Mouse (Mus musculus): ENCODE data around the gene Dnah17. TPM values are rescaled to one million over a fixed set of nuclear protein-coding genes. Genes with fewer than 3 reads are reported as not detected.

Dnah17 gene
- total and polyA plus RNA-seq, 2 experiments from 2014 or later: 0.16 TPM; not detected in 1

DNA sequence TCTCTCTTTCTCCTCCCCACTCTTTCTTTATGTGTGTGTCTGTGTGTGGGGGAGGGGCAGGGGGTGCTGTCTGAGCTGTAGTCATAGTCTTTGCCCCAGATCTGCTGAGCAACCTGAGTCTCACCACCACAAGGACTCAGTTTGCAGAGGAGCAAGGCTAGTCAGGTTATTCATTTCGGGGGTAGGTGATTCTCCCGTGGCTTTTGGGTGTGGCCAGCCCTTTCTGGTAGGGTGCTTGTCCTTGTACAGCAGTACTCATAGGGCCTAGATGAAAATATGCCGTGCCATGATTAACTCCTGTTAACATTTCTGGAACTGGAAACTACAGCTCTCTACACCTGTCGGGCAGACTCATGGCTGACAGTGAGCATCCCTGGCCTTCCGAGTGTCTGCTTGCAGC lies 36.2 kb upstream of the Dnah17 start:
- H3K4me2 ChIP-seq (ENCODE audit: low read depth, low read length): no peak overlapping the region
- H3K9me3 ChIP-seq (ENCODE audit: low read length): no peaks in the 10 kb centered on the region
- no peak overlapping the region for H3K4me3 ChIP-seq (ENCODE audit: low read length)
- ATAC-seq (no peak), DNase-seq (ENCODE audit: low spot score) (no peak)
- 93% methylated on average over 5 of the region's 5 CpGs for WGBS
- no peaks in the 10 kb centered on the region for H3K27me3 ChIP-seq (ENCODE audit: insufficient read depth, low read length)
- H3K4me1 ChIP-seq (ENCODE audit: insufficient read depth, low read length): no peaks in the 10 kb centered on the region
- H3K27ac ChIP-seq: no peak overlapping the region
- H3K36me3 ChIP-seq (ENCODE audit: insufficient read depth, low read length): peaks cover 30% of the 10 kb centered on the region
- H3K9ac ChIP-seq (replicated peaks; ENCODE audit: low read length): no peak overlapping the region
- TF ChIP-seq CTCF (IDR thresholded peaks at IDR 0.05; ENCODE audit: low read depth): no peak

DNA sequence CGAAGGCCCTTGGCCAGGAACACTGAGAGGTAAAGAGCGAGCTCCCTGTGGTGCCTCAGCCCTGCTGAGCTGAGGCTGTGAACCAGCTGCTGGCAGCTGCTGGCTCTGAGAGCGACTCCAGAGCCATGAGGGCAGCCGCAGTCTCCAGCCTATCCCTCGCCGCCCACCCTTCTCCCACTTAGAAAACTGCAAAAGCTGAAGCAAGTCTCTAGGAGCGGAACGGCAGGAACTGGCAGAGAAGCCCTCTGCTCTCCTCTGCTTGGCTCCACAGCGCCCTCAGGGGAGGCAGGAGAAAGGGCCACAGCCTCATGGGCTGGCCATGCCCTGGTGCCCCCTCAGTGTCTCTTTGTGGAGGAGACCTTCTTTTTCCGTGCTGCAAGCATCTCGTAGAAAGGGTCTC lies 35.2 kb upstream of the Dnah17 start:
- H3K4me1 ChIP-seq (ENCODE audit: insufficient read depth, low read length): no peaks in the 10 kb centered on the region
- peak overlapping the region; percentile 26; the same call in 1 of the 2 replicates for H3K27ac ChIP-seq
- 35% methylated on average over 11 of the region's 11 CpGs for WGBS
- H3K9me3 ChIP-seq (ENCODE audit: low read length): no peaks in the 10 kb centered on the region
- DNase-seq (ENCODE audit: low spot score) (peak; percentile 18), ATAC-seq (no peak)
- H3K4me2 ChIP-seq (ENCODE audit: low read depth, low read length): no peak overlapping the region
- H3K36me3 ChIP-seq (ENCODE audit: insufficient read depth, low read length): peaks cover 30% of the 10 kb centered on the region
- peak; percentile 40; the same call in 1 of the 2 replicates for TF ChIP-seq CTCF (IDR thresholded peaks at IDR 0.05; ENCODE audit: low read depth)
- no peak overlapping the region for H3K4me3 ChIP-seq (ENCODE audit: low read length)
- H3K27me3 ChIP-seq (ENCODE audit: insufficient read depth, low read length): no peaks in the 10 kb centered on the region
- H3K9ac ChIP-seq (replicated peaks; ENCODE audit: low read length): no peak overlapping the region

DNA sequence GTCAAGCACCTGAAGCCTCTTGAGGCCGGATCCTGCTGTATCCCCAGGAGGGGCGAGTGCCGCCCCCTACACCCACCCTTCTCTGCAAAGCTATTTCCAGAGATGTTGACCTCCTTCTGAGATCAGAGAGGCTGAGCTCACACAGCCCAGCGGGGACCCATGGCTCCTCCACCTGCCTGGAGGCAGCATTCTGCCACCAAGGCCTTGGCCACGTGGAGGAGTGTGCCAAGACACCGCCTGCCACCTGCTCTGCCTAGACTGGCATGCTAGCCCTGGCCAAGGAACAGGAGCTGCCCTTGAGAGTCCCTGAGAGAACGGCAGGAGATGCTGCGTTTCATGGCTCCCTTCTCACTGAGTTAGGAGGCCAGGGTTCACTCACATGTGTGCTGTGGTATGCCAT lies 34.1 kb upstream of the Dnah17 start:
- H3K36me3 ChIP-seq (ENCODE audit: insufficient read depth, low read length): peaks cover 20% of the 10 kb centered on the region
- no peak overlapping the region for H3K4me2 ChIP-seq (ENCODE audit: low read depth, low read length)
- WGBS: 63% methylated on average over 8 of the region's 8 CpGs
- no peaks in the 10 kb centered on the region for H3K9me3 ChIP-seq (ENCODE audit: low read length)
- H3K27me3 ChIP-seq (ENCODE audit: insufficient read depth, low read length): no peaks in the 10 kb centered on the region
- H3K27ac ChIP-seq: peak overlapping the region; percentile 26; the same call in 1 of the 2 replicates
- DNase-seq (ENCODE audit: low spot score): no peak
- H3K4me3 ChIP-seq (ENCODE audit: low read length): no peak overlapping the region
- no peak for ATAC-seq
- no peak overlapping the region for H3K9ac ChIP-seq (replicated peaks; ENCODE audit: low read length)
- no peaks in the 10 kb centered on the region for H3K4me1 ChIP-seq (ENCODE audit: insufficient read depth, low read length)
- TF ChIP-seq CTCF (IDR thresholded peaks at IDR 0.05; ENCODE audit: low read depth): no peak

DNA sequence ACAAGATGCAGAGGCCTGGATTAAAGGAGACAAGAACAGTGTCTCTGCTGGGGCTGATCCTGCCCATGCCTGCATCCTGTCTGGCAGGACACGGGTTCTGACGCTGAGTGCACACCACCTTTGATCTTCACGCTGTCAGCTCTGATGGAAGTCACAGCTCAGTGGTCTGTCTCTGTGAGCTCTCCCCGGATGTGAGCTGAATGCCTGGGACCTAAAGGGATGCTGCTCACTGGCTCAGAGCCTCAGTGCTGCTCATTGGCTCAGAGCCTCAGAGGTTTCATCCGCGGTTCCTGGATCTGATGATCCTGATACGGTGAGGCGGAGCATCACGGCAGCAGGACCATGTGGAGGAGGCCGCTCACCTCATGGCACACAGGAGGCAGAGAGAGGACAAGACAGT lies 31.8 kb upstream of the Dnah17 start:
- no peak for TF ChIP-seq CTCF (IDR thresholded peaks at IDR 0.05; ENCODE audit: low read depth)
- Histone ChIP-seq H3K36me3 (ENCODE audit: insufficient read depth, low read length) (peaks cover 6% of the 10 kb centered on the region), H3K27ac (peak overlapping the region; percentile 26), H3K9me3 (ENCODE audit: low read length) (no peaks in the 10 kb centered on the region), H3K9ac (replicated peaks; ENCODE audit: low read length) (no peak overlapping the region), H3K4me3 (ENCODE audit: low read length) (no peak overlapping the region), H3K4me1 (ENCODE audit: insufficient read depth, low read length) (no peaks in the 10 kb centered on the region), H3K4me2 (ENCODE audit: low read depth, low read length) (no peak overlapping the region), H3K27me3 (ENCODE audit: insufficient read depth, low read length) (no peaks in the 10 kb centered on the region)
- ATAC-seq: peak; percentile 48
- DNase-seq (ENCODE audit: low spot score): peak; percentile 41
- WGBS: 48% methylated on average over 10 of the region's 10 CpGs

DNA sequence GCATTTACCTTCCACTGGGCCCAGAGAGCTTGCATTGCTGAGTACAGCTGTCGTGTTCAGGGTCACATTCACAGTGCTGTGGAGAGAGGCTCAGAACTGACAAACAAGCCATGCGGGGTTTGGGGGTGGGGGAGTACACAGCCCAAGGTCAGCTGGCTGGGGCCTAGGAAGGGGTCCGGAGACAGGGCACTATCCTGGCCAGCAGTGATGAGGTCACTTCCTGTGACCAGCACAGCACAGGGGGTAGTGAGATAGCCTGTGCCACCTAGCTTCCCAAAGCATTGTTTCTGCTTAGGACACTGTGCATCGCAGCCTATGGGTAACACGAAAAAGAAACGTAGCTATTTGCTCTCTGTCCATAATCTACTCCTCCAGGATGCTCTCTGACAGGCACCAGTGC lies 30.8 kb upstream of the Dnah17 start:
- no peak overlapping the region for H3K9ac ChIP-seq (replicated peaks; ENCODE audit: low read length)
- peak overlapping the region; percentile 26; the same call in 1 of the 2 replicates for H3K27ac ChIP-seq
- no peaks in the 10 kb centered on the region for H3K27me3 ChIP-seq (ENCODE audit: insufficient read depth, low read length)
- H3K4me1 ChIP-seq (ENCODE audit: insufficient read depth, low read length): no peaks in the 10 kb centered on the region
- TF ChIP-seq CTCF (IDR thresholded peaks at IDR 0.05; ENCODE audit: low read depth): no peak
- DNase-seq (ENCODE audit: low spot score) (no peak), ATAC-seq (peak; percentile 33; the same call in 1 of the 2 replicates)
- H3K4me3 ChIP-seq (ENCODE audit: low read length): no peak overlapping the region
- 78% methylated on average over 6 of the region's 6 CpGs for WGBS
- H3K9me3 ChIP-seq (ENCODE audit: low read length): no peaks in the 10 kb centered on the region
- peaks cover 6% of the 10 kb centered on the region for H3K36me3 ChIP-seq (ENCODE audit: insufficient read depth, low read length)
- no peak overlapping the region for H3K4me2 ChIP-seq (ENCODE audit: low read depth, low read length)

DNA sequence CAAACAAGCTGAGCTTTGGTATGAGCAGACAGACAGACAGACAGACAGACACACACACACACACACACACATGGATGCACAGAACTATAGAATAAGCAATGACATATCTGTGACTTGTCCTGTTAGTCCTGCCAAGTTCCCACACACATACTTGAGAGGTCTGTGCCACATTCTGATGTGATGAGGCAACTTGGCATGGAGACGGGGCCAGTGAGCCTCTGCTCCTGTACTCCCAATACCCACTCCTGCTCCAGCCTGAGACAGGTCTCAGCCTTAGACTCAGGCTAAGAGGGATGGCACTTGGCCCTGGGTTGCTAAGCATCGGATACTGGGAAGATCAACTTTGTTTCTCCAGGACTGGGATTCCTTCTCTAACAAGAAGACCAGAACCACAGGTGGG lies 30.3 kb upstream of the Dnah17 start:
- DNase-seq (ENCODE audit: low spot score) (peak; percentile 20), ATAC-seq (peak; percentile 39; the same call in 1 of the 2 replicates)
- H3K9me3 ChIP-seq (ENCODE audit: low read length): no peaks in the 10 kb centered on the region
- no peak overlapping the region for H3K4me2 ChIP-seq (ENCODE audit: low read depth, low read length)
- H3K27me3 ChIP-seq (ENCODE audit: insufficient read depth, low read length): no peaks in the 10 kb centered on the region
- no peak overlapping the region for H3K9ac ChIP-seq (replicated peaks; ENCODE audit: low read length)
- no peak overlapping the region for H3K4me3 ChIP-seq (ENCODE audit: low read length)
- 64% methylated on average over 2 of the region's 2 CpGs for WGBS
- H3K36me3 ChIP-seq (ENCODE audit: insufficient read depth, low read length): peaks cover 6% of the 10 kb centered on the region
- H3K27ac ChIP-seq: no peak overlapping the region
- no peaks in the 10 kb centered on the region for H3K4me1 ChIP-seq (ENCODE audit: insufficient read depth, low read length)
- TF ChIP-seq CTCF (IDR thresholded peaks at IDR 0.05; ENCODE audit: low read depth): no peak

DNA sequence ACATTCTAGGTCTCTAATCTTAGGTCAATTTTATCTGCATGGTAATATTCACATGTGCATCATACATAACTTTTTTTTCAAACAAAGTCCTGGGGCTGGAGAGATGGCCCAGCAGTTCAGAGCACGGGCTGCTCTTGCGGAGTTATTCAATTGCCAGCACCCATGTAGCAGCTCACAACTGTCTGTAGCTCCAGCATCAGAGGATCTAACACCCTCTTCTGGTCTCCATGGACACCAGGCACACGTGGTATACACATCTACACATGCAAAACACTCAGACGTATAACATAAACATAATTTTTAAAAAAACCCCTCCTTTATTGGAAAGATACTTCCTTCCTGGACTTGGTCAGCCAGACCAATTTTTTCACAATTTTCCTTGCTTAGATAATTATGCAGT lies 28.3 kb upstream of the Dnah17 start:
- ATAC-seq (no peak), DNase-seq (ENCODE audit: low spot score) (no peak)
- WGBS: 68% methylated on average over 4 of the region's 4 CpGs
- no peak overlapping the region for H3K9ac ChIP-seq (replicated peaks; ENCODE audit: low read length)
- no peak overlapping the region for H3K27ac ChIP-seq
- no peak for TF ChIP-seq CTCF (IDR thresholded peaks at IDR 0.05; ENCODE audit: low read depth)
- no peak overlapping the region for H3K4me2 ChIP-seq (ENCODE audit: low read depth, low read length)
- no peaks in the 10 kb centered on the region for H3K4me1 ChIP-seq (ENCODE audit: insufficient read depth, low read length)
- H3K9me3 ChIP-seq (ENCODE audit: low read length): no peaks in the 10 kb centered on the region; the same call in 1 of the 2 replicates
- H3K27me3 ChIP-seq (ENCODE audit: insufficient read depth, low read length): no peaks in the 10 kb centered on the region
- no peak overlapping the region for H3K4me3 ChIP-seq (ENCODE audit: low read length)
- peaks cover 4% of the 10 kb centered on the region for H3K36me3 ChIP-seq (ENCODE audit: insufficient read depth, low read length)

Data from hindbrain, postnatal 0 days (tissue).